Mouse (Mus musculus) MEL (cell line): ENCODE results near the gene Lingo1. TPM values are rescaled to one million over a fixed set of nuclear protein-coding genes. Genes with fewer than 3 reads are reported as not detected.

Experiments used
- DNase-seq: peaks from one replicate; pipeline ENCODE4 v3.0.0; 2011; ENCODE audit warnings: low read depth, low spot score
- H3K27ac ChIP-seq: 2 replicates; pipeline ENCODE4 v1.5.1; 2012; ENCODE audit warnings: low read depth, mild to moderate bottlenecking, control low read depth, low read length, moderate library complexity; ENCODE audit not compliant: control insufficient read depth
- H3K27me3 ChIP-seq, 2 experiments: fragments of 150-350 bp in 1 of 2; sonication (generic) in 1 of 2; 2 replicates each; pipeline ENCODE4 v1.6.1; 2012; ENCODE audit warnings: low read length in 2 of 2, mild to moderate bottlenecking in 2 of 2, improper control_type of control experiment in 1 of 2, moderate library complexity in 1 of 2; ENCODE audit not compliant: insufficient read depth in 2 of 2, control insufficient read depth in 1 of 2
- H3K36me3 ChIP-seq, 2 experiments: 2 replicates each; pipeline ENCODE4 v1.6.1; 2012 to 2014; ENCODE audit warnings: low read length in 2 of 2, improper control_type of control experiment in 1 of 2, inconsistent platforms in 1 of 2, mild to moderate bottlenecking in 1 of 2; ENCODE audit not compliant: insufficient read depth in 2 of 2, control insufficient read depth in 1 of 2
- H3K4me1 ChIP-seq, 2 experiments: fragments of 150-350 bp in 1 of 2; sonication (generic) in 1 of 2; 2 replicates each; pipeline ENCODE4 v1.6.1; 2012; ENCODE audit warnings: low read length in 2 of 2, improper control_type of control experiment in 1 of 2, mild to moderate bottlenecking in 1 of 2; ENCODE audit not compliant: insufficient read depth in 2 of 2, control insufficient read depth in 1 of 2
- H3K4me3 ChIP-seq, 2 experiments: fragments of 150-350 bp in 1 of 2; sonication (generic) in 1 of 2; 2 replicates each; pipeline ENCODE4 v1.5.1; 2012; ENCODE audit warnings: low read depth in 2 of 2, low read length in 2 of 2, mild to moderate bottlenecking in 2 of 2, moderate library complexity in 2 of 2, control low read depth in 1 of 2, improper control_type of control experiment in 1 of 2; ENCODE audit not compliant: control insufficient read depth in 1 of 2, insufficient read depth in 1 of 2
- H3K79me2 ChIP-seq: 2 replicates; pipeline ENCODE4 v1.6.1; 2012; ENCODE audit warnings: mild to moderate bottlenecking, low read length, moderate library complexity; ENCODE audit not compliant: control insufficient read depth, poor library complexity, insufficient read depth
- H3K9ac ChIP-seq: 2 replicates; pipeline ENCODE4 v1.6.1; 2012; ENCODE audit warnings: low read depth, mild to moderate bottlenecking, control low read depth, low read length, moderate library complexity; ENCODE audit not compliant: control insufficient read depth, poor library complexity, severe bottlenecking
- H3K9me3 ChIP-seq: fragments of 150-350 bp; sonication (generic); replicated peaks from 2 replicates; pipeline ENCODE4 v1.6.1; 2012; ENCODE audit warnings: mild to moderate bottlenecking, low read length, improper control_type of control experiment, moderate library complexity; ENCODE audit not compliant: insufficient read depth
- BHLHE40 ChIP-seq: IDR thresholded peaks from 2 replicates; pipeline ENCODE4 v1.6.1; 2012; ENCODE audit warnings: low read depth, mild to moderate bottlenecking, inconsistent platforms, low read length, improper control_type of control experiment, borderline replicate concordance
- CHD1 ChIP-seq: IDR thresholded peaks from 2 replicates; pipeline ENCODE4 v1.6.1; 2012; ENCODE audit warnings: low read depth, mild to moderate bottlenecking, inconsistent platforms, low read length, improper control_type of control experiment
- CHD2 ChIP-seq: IDR thresholded peaks from 2 replicates; pipeline ENCODE4 v1.6.1; 2011; ENCODE audit warnings: low read length, improper control_type of control experiment
- E2F4 ChIP-seq: IDR thresholded peaks from 2 replicates; pipeline ENCODE4 v1.6.1; 2011; ENCODE audit warnings: low read depth, low read length, improper control_type of control experiment, borderline replicate concordance
- ELF1 ChIP-seq: IDR thresholded peaks from 2 replicates; pipeline ENCODE4 v1.6.1; 2014; ENCODE audit warnings: low read depth, mild to moderate bottlenecking, inconsistent platforms, low read length, improper control_type of control experiment, moderate library complexity
- EP300 ChIP-seq, 2 experiments: IDR thresholded peaks; 2 replicates each; pipeline ENCODE4 v1.6.1; 2011; ENCODE audit warnings: improper control_type of control experiment in 2 of 2, low read length in 2 of 2, low read depth in 1 of 2, mild to moderate bottlenecking in 1 of 2
- ETS1 ChIP-seq: IDR thresholded peaks from 2 replicates; pipeline ENCODE4 v1.6.1; 2012; ENCODE audit warnings: low read depth, mild to moderate bottlenecking, inconsistent platforms, low read length, improper control_type of control experiment, moderate library complexity
- GABPA ChIP-seq: IDR thresholded peaks from 2 replicates; pipeline ENCODE4 v1.6.1; 2012; ENCODE audit warnings: low read depth, mild to moderate bottlenecking, inconsistent platforms, low read length, improper control_type of control experiment, moderate library complexity
- GATA1 ChIP-seq: IDR thresholded peaks from 2 replicates; pipeline ENCODE4 v1.6.1; 2011; ENCODE audit warnings: low read depth, low read length, improper control_type of control experiment
- HCFC1 ChIP-seq: IDR thresholded peaks from 2 replicates; pipeline ENCODE4 v1.6.1; 2012; ENCODE audit warnings: low read depth, mild to moderate bottlenecking, inconsistent platforms, low read length, improper control_type of control experiment, moderate library complexity
- JUND ChIP-seq: IDR thresholded peaks from 2 replicates; pipeline ENCODE4 v1.6.1; 2011; ENCODE audit warnings: low read depth, mild to moderate bottlenecking, improper control_type of control experiment, low read length
- KAT2A ChIP-seq: conservative IDR thresholded peaks from 2 replicates; pipeline ENCODE4 v1.6.1; 2012; ENCODE audit warnings: low read depth, low read length, improper control_type of control experiment, inconsistent platforms
- MAX ChIP-seq: IDR thresholded peaks from 2 replicates; pipeline ENCODE4 v1.6.1; 2011; ENCODE audit warnings: low read length, improper control_type of control experiment
- MYB ChIP-seq: IDR thresholded peaks from 2 replicates; pipeline ENCODE4 v1.6.1; 2011; ENCODE audit warnings: mild to moderate bottlenecking, low read depth, low read length, improper control_type of control experiment
- NELFE ChIP-seq: IDR thresholded peaks from 2 replicates; pipeline ENCODE4 v1.6.1; 2011; ENCODE audit warnings: low read depth, low read length, improper control_type of control experiment
- POLR2AphosphoS2 ChIP-seq: IDR thresholded peaks from 2 replicates; pipeline ENCODE4 v1.6.1; 2011; ENCODE audit warnings: low read length, improper control_type of control experiment
- RAD21 ChIP-seq: IDR thresholded peaks from 2 replicates; pipeline ENCODE4 v1.6.1; 2011; ENCODE audit warnings: mild to moderate bottlenecking, low read depth, low read length, improper control_type of control experiment
- SIN3A ChIP-seq: IDR thresholded peaks from 2 replicates; pipeline ENCODE4 v1.6.1; 2012; ENCODE audit warnings: low read length, improper control_type of control experiment, inconsistent platforms
- SMC3 ChIP-seq: IDR thresholded peaks from 2 replicates; pipeline ENCODE4 v1.6.1; 2011; ENCODE audit warnings: low read depth, low read length, improper control_type of control experiment
- TAL1 ChIP-seq: IDR thresholded peaks from 2 replicates; pipeline ENCODE4 v1.6.1; 2012; ENCODE audit warnings: mild to moderate bottlenecking, inconsistent platforms, low read length, moderate library complexity, mixed read lengths
- TBP ChIP-seq: IDR thresholded peaks from 2 replicates; pipeline ENCODE4 v1.8.0; 2011; ENCODE audit warnings: low read depth, low read length, improper control_type of control experiment
- TCF12 ChIP-seq: IDR thresholded peaks from 2 replicates; pipeline ENCODE4 v1.6.1; 2014; ENCODE audit warnings: low read depth, mild to moderate bottlenecking, inconsistent platforms, low read length, improper control_type of control experiment, moderate library complexity
- ZMIZ1 ChIP-seq: IDR thresholded peaks from 2 replicates; pipeline ENCODE4 v1.6.1; 2012; ENCODE audit warnings: low read depth, mild to moderate bottlenecking, inconsistent platforms, low read length, improper control_type of control experiment, moderate library complexity
- ZNF384 ChIP-seq: IDR thresholded peaks from 2 replicates; pipeline ENCODE4 v1.6.1; 2012; ENCODE audit warnings: low read depth, mild to moderate bottlenecking, inconsistent platforms, low read length, improper control_type of control experiment
- polyA plus RNA-seq, 2 experiments: library from polyadenylated mRNA; stranded (reverse) in 1 of 2; unstranded in 1 of 2; fragments of >175 nt in 1 of 2; fragments of >200 nt in 1 of 2; gene quantifications; 2 replicates each; pipeline versions ENCODE4 v1.2.1 to v1.2.4; 2012; ENCODE audit warnings: low replicate concordance in 2 of 2, low read depth in 1 of 2; ENCODE audit not compliant: insufficient read length in 2 of 2, insufficient read depth in 1 of 2, missing spikeins in 1 of 2
- total RNA-seq: library from RNA; depleted of rRNA; stranded (reverse); fragments of 300-350 nt; gene quantifications from 2 replicates; pipeline ENCODE4 v1.2.3, GENCODE M21; 2012

Gene Lingo1
- total and polyA plus RNA-seq, 3 experiments = not detected

GRCm38 (mm10) chr9:56612798-56613183 is 183.5 kb downstream of the Lingo1 start:
- Histone ChIP-seq H3K79me2 (no peaks in the 10 kb centered on the region), H3K4me3 (no peak overlapping the region), H3K4me1 (no peaks in the 10 kb centered on the region)
- DNase-seq = no peak
- TF ChIP-seq BHLHE40 (no peak), JUND (no peak), TCF12 (no peak), EP300 (IDR thresholded peaks at IDR 0.05; ENCODE audit: low read depth in 1 of 2, low read length in 2 of 2) (no peak), CHD2 (no peak), SMC3 (no peak), GATA1 (no peak), GABPA (no peak), RAD21 (no peak), HCFC1 (no peak)
- TF ChIP-seq, all 39 proteins: peak for 0
- Histone ChIP-seq H3K9ac (no peak overlapping the region), H3K27ac (no peak overlapping the region), H3K36me3 (no peaks in the 10 kb centered on the region), H3K9me3 (no peaks in the 10 kb centered on the region), H3K27me3 (peaks cover 0 to 5% of the 10 kb centered on the region in 2 experiments; a peak in 2 of 4 replicates)

GRCm38 (mm10) chr9:56611912-56612797 is 184.1 kb downstream of the Lingo1 start:
- Histone ChIP-seq H3K36me3 (no peaks in the 10 kb centered on the region), H3K27ac (no peak overlapping the region), H3K27me3 (peaks cover 0 to 5% of the 10 kb centered on the region in 2 experiments; a peak in 2 of 4 replicates), H3K4me1 (no peaks in the 10 kb centered on the region), H3K9me3 (no peaks in the 10 kb centered on the region), H3K9ac (no peak overlapping the region), H3K4me3 (no peak overlapping the region), H3K79me2 (no peaks in the 10 kb centered on the region)
- DNase-seq = no peak
- no peak for TF ChIP-seq JUND
- TF ChIP-seq POLR2AphosphoS2 = no peak
- no peak for TF ChIP-seq CHD2
- no peak for TF ChIP-seq MYB
- no peak for TF ChIP-seq ETS1
- TF ChIP-seq SMC3 = no peak
- TF ChIP-seq CHD1 = no peak
- no peak for TF ChIP-seq ZMIZ1
- no peak for TF ChIP-seq SIN3A
- no peak for TF ChIP-seq NELFE
- no peak for TF ChIP-seq KAT2A
- TF ChIP-seq ELF1 = no peak
- TF ChIP-seq TCF12 = no peak
- no peak for TF ChIP-seq MAX
- TF ChIP-seq TAL1 = no peak
- TF ChIP-seq BHLHE40 = no peak
- TF ChIP-seq TBP = no peak
- TF ChIP-seq E2F4 = no peak
- TF ChIP-seq ZNF384 = no peak
